Mouse (Mus musculus): ENCODE results near the gene Grik2. TPM values are rescaled to one million over a fixed set of nuclear protein-coding genes. Genes with fewer than 3 reads are reported as not detected.

The Grik2 gene
- polyA plus RNA-seq, 1 experiment: 45.9 TPM

DNA sequence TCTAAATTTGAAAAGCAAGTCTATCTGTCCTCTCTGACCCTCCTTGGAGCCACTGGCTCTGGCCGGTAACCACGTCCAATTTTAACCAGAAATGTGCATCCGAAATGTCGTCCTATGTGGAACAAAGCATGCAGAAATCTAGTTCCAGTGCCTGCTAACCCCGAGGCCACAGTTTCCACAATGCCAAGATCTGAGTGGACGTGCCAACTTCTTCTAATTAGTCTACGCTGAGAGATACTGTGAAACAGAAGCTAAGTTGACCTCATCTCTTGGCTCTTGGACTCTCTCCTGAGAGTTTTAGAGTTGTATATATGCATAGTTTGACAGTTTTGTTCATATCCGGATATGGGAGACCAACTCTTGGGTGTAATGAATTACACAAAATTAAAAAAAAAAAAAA is 84.1 kb downstream of the Grik2 start:
- no peak for DNase-seq (ENCODE audit: low read depth)
- no peak for TF ChIP-seq CTCF (IDR thresholded peaks at IDR 0.05; ENCODE audit: borderline replicate concordance, extremely low read depth, insufficient read depth, insufficient read length)
- no peak for TF ChIP-seq POLR2A (IDR thresholded peaks at IDR 0.05; ENCODE audit: borderline replicate concordance, extremely low read depth, insufficient read depth, insufficient read length, poor library complexity, severe bottlenecking)

DNA sequence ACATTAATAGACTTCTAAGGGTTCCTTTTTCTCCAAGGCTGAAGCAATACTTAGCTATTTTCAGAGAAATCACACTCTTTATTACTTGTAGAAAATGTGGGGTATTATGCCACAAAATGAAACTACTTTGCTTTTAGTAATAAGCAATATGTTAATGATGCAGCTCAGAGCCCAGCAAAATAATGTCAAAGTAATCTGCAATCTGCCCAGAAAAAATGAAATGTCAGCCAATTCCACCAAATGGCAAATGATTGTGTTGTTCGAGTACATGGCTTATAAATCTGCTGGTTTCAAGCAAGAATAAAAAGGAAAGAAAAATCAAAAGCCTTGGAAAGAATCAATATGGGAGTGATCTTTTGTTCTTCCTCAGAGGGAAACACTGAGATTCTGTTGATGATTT is 136.2 kb downstream of the Grik2 start:
- TF ChIP-seq CTCF (IDR thresholded peaks at IDR 0.05; ENCODE audit: borderline replicate concordance, extremely low read depth, insufficient read depth, insufficient read length): no peak
- TF ChIP-seq POLR2A (IDR thresholded peaks at IDR 0.05; ENCODE audit: borderline replicate concordance, extremely low read depth, insufficient read depth, insufficient read length, poor library complexity, severe bottlenecking): no peak
- peak; percentile 70 for DNase-seq (ENCODE audit: low read depth)

DNA sequence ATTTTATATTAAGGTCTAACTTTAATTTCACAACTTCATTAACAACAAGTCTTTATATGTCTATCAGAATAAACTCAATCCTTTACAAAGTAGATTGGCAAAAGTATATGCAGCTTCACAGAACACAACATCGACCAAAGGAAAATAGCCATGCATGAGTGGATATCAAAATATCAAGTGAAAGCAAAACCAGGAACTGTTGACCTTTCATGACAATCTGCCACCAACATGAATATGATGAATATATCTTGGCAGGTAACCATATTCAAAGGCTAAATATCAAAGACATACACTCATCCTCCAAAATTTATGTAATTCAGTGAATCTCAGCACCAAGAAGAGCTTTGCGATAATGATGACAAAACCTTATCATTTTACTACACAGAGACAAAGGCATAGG is 141.4 kb downstream of the Grik2 start:
- TF ChIP-seq POLR2A (IDR thresholded peaks at IDR 0.05; ENCODE audit: borderline replicate concordance, extremely low read depth, insufficient read depth, insufficient read length, poor library complexity, severe bottlenecking) (no peak), CTCF (IDR thresholded peaks at IDR 0.05; ENCODE audit: borderline replicate concordance, extremely low read depth, insufficient read depth, insufficient read length) (no peak)
- no peak for DNase-seq (ENCODE audit: low read depth)

DNA sequence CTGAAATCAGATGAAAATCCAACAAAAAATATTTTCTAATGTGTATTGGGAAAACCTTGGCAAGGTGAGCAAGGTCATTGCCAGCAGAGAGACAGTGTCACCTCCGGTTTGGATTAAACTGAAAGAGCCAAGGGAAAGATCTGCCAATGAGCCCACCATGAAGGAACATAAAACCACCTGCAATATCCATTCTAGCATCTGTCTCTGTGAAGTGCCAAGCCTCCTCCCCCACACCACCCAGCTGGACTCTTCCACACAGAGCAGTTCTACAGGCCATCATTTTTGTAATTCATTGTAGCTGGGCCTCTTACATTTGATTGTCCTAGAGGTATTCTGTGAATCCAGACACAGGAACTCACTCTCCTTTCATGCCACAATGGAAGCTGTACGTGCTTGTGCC is 148.7 kb downstream of the Grik2 start:
- DNase-seq (ENCODE audit: low read depth): peak; percentile 17
- TF ChIP-seq POLR2A (IDR thresholded peaks at IDR 0.05; ENCODE audit: borderline replicate concordance, extremely low read depth, insufficient read depth, insufficient read length, poor library complexity, severe bottlenecking): no peak
- no peak for TF ChIP-seq CTCF (IDR thresholded peaks at IDR 0.05; ENCODE audit: borderline replicate concordance, extremely low read depth, insufficient read depth, insufficient read length)

DNA sequence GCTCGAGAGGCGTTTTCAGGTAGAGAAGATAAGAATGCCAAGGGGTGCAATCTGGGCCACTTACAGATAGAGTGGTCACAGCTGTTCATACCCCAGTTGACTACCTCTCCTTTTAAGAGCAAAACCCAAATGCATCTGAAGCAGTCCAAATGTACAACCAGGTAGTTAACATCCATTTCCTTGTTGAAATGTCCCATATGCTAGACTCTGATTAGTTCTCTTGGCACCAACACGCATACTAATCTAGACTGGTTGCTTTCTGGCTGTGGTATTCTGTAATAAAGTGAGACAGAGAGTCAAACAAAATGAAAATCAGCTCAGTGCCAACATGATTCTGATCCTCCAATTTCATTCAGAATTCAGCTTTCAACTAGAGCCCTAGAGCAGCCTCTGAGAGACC is 164.6 kb downstream of the Grik2 start:
- TF ChIP-seq POLR2A (IDR thresholded peaks at IDR 0.05; ENCODE audit: borderline replicate concordance, extremely low read depth, insufficient read depth, insufficient read length, poor library complexity, severe bottlenecking): no peak
- no peak for TF ChIP-seq CTCF (IDR thresholded peaks at IDR 0.05; ENCODE audit: borderline replicate concordance, extremely low read depth, insufficient read depth, insufficient read length)
- peak; percentile 11 for DNase-seq (ENCODE audit: low read depth)

DNA sequence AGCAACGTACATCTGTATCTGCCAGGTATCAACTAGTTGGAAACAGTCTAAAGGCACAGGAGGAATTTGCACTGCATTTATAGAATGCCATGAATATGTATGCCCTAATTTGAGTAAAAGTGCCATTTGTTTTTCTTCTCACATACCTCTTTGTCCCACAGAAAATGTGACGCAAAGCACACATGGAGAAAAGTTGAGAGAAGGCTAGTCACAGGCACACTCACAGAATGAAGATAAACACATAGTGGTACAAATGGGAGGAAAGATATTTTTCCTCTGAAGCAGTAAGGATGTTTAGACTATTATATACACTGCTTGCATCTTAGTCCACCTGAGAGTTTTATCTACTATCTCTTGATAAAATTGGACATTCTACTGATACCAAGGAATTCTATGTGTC is 190.9 kb downstream of the Grik2 start:
- TF ChIP-seq POLR2A (IDR thresholded peaks at IDR 0.05; ENCODE audit: borderline replicate concordance, extremely low read depth, insufficient read depth, insufficient read length, poor library complexity, severe bottlenecking): no peak
- TF ChIP-seq CTCF (IDR thresholded peaks at IDR 0.05; ENCODE audit: borderline replicate concordance, extremely low read depth, insufficient read depth, insufficient read length): no peak
- peak; percentile 46 for DNase-seq (ENCODE audit: low read depth)

DNA sequence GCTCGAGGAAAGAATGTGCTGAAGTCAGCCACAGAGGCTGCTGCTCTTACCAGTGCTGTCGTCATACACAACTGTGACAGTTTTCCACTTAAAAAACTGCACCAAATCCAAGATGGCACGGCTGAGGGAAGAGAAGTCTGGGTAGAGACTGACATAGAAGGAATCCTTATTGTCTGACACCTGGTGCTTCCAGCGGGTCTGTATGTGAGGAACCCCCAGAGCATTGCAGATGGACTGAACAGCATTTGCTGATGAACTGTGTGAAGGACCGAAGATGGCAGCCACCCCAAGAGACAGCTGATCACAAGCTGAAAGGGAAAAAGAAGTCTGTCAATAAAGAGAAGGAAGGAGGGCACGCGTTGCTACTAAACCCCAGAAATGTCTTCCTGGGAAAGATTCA is 215.1 kb downstream of the Grik2 start:
- DNase-seq (ENCODE audit: low read depth): peak; percentile 50
- TF ChIP-seq CTCF (IDR thresholded peaks at IDR 0.05; ENCODE audit: borderline replicate concordance, extremely low read depth, insufficient read depth, insufficient read length) (no peak), POLR2A (IDR thresholded peaks at IDR 0.05; ENCODE audit: borderline replicate concordance, extremely low read depth, insufficient read depth, insufficient read length, poor library complexity, severe bottlenecking) (no peak)

DNA sequence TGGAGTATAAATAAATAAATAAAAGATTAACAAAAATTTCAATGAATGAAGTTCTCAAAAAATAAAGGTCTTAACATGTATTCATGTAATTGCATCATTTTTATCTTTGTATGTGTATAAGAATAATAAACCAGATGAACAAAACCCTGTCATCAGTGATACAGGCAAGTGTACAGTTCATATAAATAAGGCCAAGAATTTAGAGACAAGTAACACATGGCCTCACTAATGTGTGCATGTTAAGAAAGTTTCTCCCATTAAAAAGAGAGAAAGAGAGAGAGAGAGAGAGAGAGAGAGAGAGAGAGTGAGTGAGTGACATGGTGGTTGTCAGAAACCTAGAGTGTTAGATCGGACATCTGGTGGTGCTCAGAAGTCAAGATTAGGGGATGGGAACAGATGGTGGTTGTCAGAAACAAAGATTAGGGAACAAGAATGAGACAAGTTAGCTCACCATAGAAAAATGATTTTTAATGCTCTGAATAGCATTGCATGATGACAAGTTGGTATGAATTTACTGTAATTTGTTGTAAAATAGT is 228.6 kb downstream of the Grik2 start:
- DNase-seq (ENCODE audit: low read depth): peak; percentile 77
- TF ChIP-seq CTCF (IDR thresholded peaks at IDR 0.05; ENCODE audit: borderline replicate concordance, extremely low read depth, insufficient read depth, insufficient read length) (no peak), POLR2A (IDR thresholded peaks at IDR 0.05; ENCODE audit: borderline replicate concordance, extremely low read depth, insufficient read depth, insufficient read length, poor library complexity, severe bottlenecking) (no peak)

DNA sequence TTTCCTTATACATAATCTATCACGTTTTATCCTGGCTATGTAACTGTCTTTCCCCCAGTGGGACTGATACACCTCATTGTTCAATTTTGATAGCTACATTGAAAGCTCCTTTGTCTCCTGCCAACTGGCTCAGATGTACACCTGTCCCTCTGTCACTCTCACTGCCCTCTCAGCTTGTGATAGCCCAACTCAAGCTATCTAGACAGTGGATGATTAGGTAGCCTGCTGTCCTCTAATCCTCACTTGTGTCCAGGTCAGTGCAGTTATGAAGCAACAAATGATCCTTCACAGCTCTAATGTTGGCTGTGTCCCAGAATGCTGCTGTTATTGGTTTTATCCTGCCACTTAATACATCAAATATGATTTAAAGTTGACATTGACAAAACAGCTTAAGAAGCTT is 246.3 kb downstream of the Grik2 start:
- peak; percentile 29 for DNase-seq (ENCODE audit: low read depth)
- TF ChIP-seq POLR2A (IDR thresholded peaks at IDR 0.05; ENCODE audit: borderline replicate concordance, extremely low read depth, insufficient read depth, insufficient read length, poor library complexity, severe bottlenecking) (no peak), CTCF (IDR thresholded peaks at IDR 0.05; ENCODE audit: borderline replicate concordance, extremely low read depth, insufficient read depth, insufficient read length) (no peak)

DNA sequence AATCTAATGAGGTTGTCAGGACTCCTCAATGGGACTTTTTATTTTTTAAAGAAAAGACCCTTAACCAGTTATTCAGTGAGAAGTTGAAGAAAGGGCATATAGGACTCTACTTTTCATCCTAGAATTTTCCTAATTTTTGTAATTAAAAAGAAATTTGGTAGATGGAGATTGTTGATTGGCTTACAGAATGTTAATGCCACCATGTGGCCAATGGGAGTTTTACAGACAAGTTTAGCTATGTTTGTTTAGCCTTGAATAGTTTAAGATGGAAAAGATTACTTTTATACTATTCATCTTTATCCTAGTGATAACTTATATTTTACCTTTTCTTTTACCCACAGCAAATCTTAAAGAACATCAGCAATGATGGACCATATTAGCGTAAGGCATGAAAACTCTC is 268.8 kb downstream of the Grik2 start:
- TF ChIP-seq CTCF (IDR thresholded peaks at IDR 0.05; ENCODE audit: borderline replicate concordance, extremely low read depth, insufficient read depth, insufficient read length): no peak
- TF ChIP-seq POLR2A (IDR thresholded peaks at IDR 0.05; ENCODE audit: borderline replicate concordance, extremely low read depth, insufficient read depth, insufficient read length, poor library complexity, severe bottlenecking): no peak

DNA sequence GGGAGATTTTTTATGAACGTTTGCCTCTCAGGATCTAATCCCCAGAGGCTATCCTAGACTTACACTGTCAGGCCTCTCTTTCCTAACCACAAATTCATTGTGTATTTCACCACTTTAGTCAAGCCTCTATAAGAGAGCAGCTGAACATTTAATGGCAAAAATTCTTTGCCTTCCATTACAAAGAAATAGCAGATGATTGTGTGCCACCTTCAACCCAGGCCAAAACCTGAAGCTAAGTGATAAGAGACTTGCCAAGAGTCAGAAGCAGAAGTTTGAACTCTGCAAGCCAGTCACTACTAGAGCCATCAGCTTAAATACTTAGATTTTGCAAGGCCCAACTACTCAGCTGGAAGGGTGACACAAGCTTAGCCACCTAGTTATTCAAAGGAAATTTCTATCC is 287.9 kb downstream of the Grik2 start:
- DNase-seq (ENCODE audit: low read depth): no peak
- TF ChIP-seq CTCF (IDR thresholded peaks at IDR 0.05; ENCODE audit: borderline replicate concordance, extremely low read depth, insufficient read depth, insufficient read length): no peak
- TF ChIP-seq POLR2A (IDR thresholded peaks at IDR 0.05; ENCODE audit: borderline replicate concordance, extremely low read depth, insufficient read depth, insufficient read length, poor library complexity, severe bottlenecking): no peak

More for the DNA sequence above, 268.8 kb downstream of the Grik2 start:
- DNase-seq (ENCODE audit: low read depth): no peak

DNA sequence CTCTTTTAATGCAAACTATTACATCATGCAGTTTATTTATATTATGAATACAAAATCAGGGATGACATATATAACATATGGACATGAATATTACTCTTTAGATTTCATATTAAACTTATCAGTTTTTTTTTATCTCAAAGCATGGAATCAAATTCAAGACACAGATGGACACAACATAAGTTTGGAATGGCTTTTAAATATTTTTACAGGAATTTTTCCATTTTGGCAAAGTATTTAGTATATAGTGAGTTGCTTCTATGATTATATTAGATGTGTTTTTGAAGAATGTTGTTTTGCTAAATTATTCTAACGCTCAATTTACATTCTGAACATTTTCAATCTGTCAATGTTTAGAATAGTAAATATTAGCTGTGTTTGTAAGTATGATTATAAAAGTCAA is 291.3 kb downstream of the Grik2 start:
- peak; percentile 42 for DNase-seq (ENCODE audit: low read depth)
- no peak for TF ChIP-seq POLR2A (IDR thresholded peaks at IDR 0.05; ENCODE audit: borderline replicate concordance, extremely low read depth, insufficient read depth, insufficient read length, poor library complexity, severe bottlenecking)
- no peak for TF ChIP-seq CTCF (IDR thresholded peaks at IDR 0.05; ENCODE audit: borderline replicate concordance, extremely low read depth, insufficient read depth, insufficient read length)

All from brain, embryonic 14.5 days (tissue).